Mouse (Mus musculus) G1E (cell line): Measurements from ENCODE around the gene Atp6v1c2. TPM values are rescaled to one million over a fixed set of nuclear protein-coding genes. Genes with fewer than 3 reads are reported as not detected.

ENCODE experiments used
- ATAC-seq: 2 replicates; pipeline ENCODE4 v1.8.0; 2016; ENCODE audit warnings: mild to moderate bottlenecking; ENCODE audit not compliant: insufficient number of reproducible peaks, poor library complexity, low FRiP score, severe bottlenecking; ENCODE audit errors: extremely low read depth
- DNase-seq: peaks from one replicate; pipeline ENCODE4 v3.0.0; 2012; ENCODE audit warnings: low spot score
- H3K27me3 ChIP-seq: 2 replicates; pipeline ENCODE4 v1.6.1; 2012; ENCODE audit warnings: mild to moderate bottlenecking, low read length, inconsistent platforms; ENCODE audit not compliant: insufficient read depth
- H3K36me3 ChIP-seq: replicated peaks from 2 replicates; pipeline ENCODE3; 2012; ENCODE audit warnings: mild to moderate bottlenecking, inconsistent platforms
- H3K4me1 ChIP-seq: 2 replicates; pipeline ENCODE4 v1.6.1; 2012; ENCODE audit warnings: low read depth, low read length, inconsistent platforms, mixed read lengths; ENCODE audit not compliant: insufficient read depth
- H3K4me3 ChIP-seq: 2 replicates; pipeline ENCODE4 v1.5.1; 2012; ENCODE audit warnings: low read depth, mild to moderate bottlenecking, inconsistent platforms, low read length, moderate library complexity, mixed read lengths
- H3K9me3 ChIP-seq: replicated peaks from 2 replicates; pipeline ENCODE4 v1.6.1; 2012; ENCODE audit warnings: inconsistent platforms
- CTCF ChIP-seq: IDR thresholded peaks from 2 replicates; pipeline ENCODE4 v1.5.1; 2012; ENCODE audit warnings: low read depth, low read length, inconsistent platforms, mixed read lengths
- GATA1 ChIP-seq: IDR thresholded peaks from 2 replicates; pipeline ENCODE4 v1.6.1; 2012; ENCODE audit warnings: borderline replicate concordance, low read length, inconsistent platforms, mixed read lengths
- GATA2 ChIP-seq: IDR thresholded peaks from 2 replicates; pipeline ENCODE4 v1.6.1; 2012; ENCODE audit warnings: low read depth, low read length, inconsistent platforms, borderline replicate concordance
- POLR2AphosphoS5 ChIP-seq: IDR thresholded peaks from 2 replicates; pipeline ENCODE4 v1.6.1; 2012; ENCODE audit warnings: low read depth, low read length, inconsistent platforms; ENCODE audit not compliant: insufficient replicate concordance
- TAL1 ChIP-seq: conservative IDR thresholded peaks from 2 replicates; pipeline ENCODE4 v1.6.1; 2012; ENCODE audit warnings: low read depth, low read length, inconsistent platforms, mixed read lengths
- polyA plus RNA-seq: library from polyadenylated mRNA; stranded (reverse); fragments of >175 nt; gene quantifications from 2 replicates; pipeline ENCODE4 v1.2.3, GENCODE M21; 2012
- total RNA-seq, 2 experiments: library from RNA; stranded (forward) in 1 of 2; stranded (reverse) in 1 of 2; fragments of 200-1000 nt in 1 of 2; fragments of >200 nt in 1 of 2; fragmentation: Nextera tagmentation in 1 of 2; gene quantifications; 2 replicates each; pipeline ENCODE4 v1.2.3; 2014 to 2017

Gene Atp6v1c2
- total and polyA plus RNA-seq, 3 experiments = 0.22 TPM; not detected in 2

GRCm38 (mm10) chr12:17369551-17370325 lies 40.6 kb upstream of the Atp6v1c2 start:
- Histone ChIP-seq H3K36me3 (peaks cover 89% of the 10 kb centered on the region), H3K27me3 (no peaks in the 10 kb centered on the region), H3K9me3 (no peaks in the 10 kb centered on the region), H3K4me3 (no peak overlapping the region), H3K4me1 (peaks cover 8% of the 10 kb centered on the region)
- no peak for TF ChIP-seq TAL1
- no peak for TF ChIP-seq GATA1
- no peak for TF ChIP-seq POLR2AphosphoS5
- no peak for DNase-seq
- ATAC-seq = no peak

GRCm38 (mm10) chr12:17369111-17369510 lies 40.0 kb upstream of the Atp6v1c2 start:
- DNase-seq (no peak), ATAC-seq (no peak)
- peaks cover 3% of the 10 kb centered on the region for H3K4me1 ChIP-seq
- no peaks in the 10 kb centered on the region for H3K9me3 ChIP-seq
- TF ChIP-seq GATA1 = no peak
- no peak overlapping the region for H3K4me3 ChIP-seq
- H3K27me3 ChIP-seq = no peaks in the 10 kb centered on the region
- peaks cover 89% of the 10 kb centered on the region for H3K36me3 ChIP-seq

GRCm38 (mm10) chr12:17366981-17367380 lies 37.8 kb upstream of the Atp6v1c2 start:
- peaks cover 89% of the 10 kb centered on the region for H3K36me3 ChIP-seq
- TF ChIP-seq CTCF (no peak), POLR2AphosphoS5 (no peak)
- ATAC-seq (peak; percentile 48; the same call in 1 of the 2 replicates), DNase-seq (no peak)
- no peaks in the 10 kb centered on the region for H3K4me1 ChIP-seq
- no peak overlapping the region for H3K4me3 ChIP-seq
- no peaks in the 10 kb centered on the region for H3K9me3 ChIP-seq
- no peaks in the 10 kb centered on the region for H3K27me3 ChIP-seq

- TF ChIP-seq GATA2 (no peak), TAL1 (no peak), GATA1 (no peak), CTCF (no peak), POLR2AphosphoS5 (no peak)
- Histone ChIP-seq H3K36me3 (peaks cover 89% of the 10 kb centered on the region), H3K27me3 (no peaks in the 10 kb centered on the region), H3K9me3 (no peaks in the 10 kb centered on the region), H3K4me3 (no peak overlapping the region), H3K4me1 (no peaks in the 10 kb centered on the region)
- no peak for DNase-seq
- ATAC-seq = no peak
Observed at GRCm38 (mm10) chr12:17362316-17362715, 33.2 kb upstream of the Atp6v1c2 start.

DNA sequence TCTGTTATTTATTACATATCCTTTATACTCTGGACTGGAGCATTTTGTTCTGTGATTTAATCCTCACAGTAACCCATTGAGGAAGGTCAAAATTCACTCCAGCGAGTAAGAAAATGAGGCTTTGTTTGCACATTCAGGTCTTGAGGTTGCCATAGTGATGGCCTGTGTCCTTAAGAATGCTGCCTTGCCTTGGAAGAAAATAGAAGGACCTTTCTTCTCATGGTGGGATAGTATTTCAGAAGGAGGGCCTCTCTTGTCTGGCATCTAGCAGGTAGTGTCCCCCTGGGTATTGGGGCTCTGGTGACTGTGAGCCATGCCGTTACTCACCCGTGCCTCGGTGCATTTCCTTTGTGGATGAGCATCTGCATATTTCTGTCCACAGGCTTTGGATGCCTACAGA lies 31.5 kb upstream of the Atp6v1c2 start:
- Histone ChIP-seq H3K36me3 (peaks cover 92% of the 10 kb centered on the region), H3K4me1 (no peaks in the 10 kb centered on the region)

DNA sequence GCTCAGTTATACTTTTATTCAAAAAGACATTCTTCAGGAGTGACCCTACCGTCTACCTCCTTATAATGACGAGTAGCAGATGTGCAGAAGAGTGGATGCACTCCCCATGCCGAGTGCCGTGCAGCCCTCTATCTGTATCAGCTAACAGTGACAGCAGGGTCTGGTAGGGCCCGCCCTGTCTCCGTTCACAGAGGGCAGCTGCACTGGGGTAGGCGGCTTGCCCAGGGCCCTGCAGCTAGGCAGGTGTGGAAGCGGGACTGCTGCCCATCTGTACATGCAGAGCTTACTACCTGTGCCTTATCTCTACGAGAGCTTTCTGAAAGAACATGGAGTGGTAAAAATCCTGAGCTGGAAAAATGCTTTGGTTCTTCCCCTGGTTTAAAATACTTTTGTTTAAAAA lies 30.9 kb upstream of the Atp6v1c2 start:
- no peak for ATAC-seq
- no peak for TF ChIP-seq CTCF
- TF ChIP-seq POLR2AphosphoS5 = no peak

More for the DNA sequence above, 31.5 kb upstream of the Atp6v1c2 start:
- Histone ChIP-seq H3K4me3 (no peak overlapping the region), H3K27me3 (no peaks in the 10 kb centered on the region), H3K9me3 (no peaks in the 10 kb centered on the region)
- ATAC-seq = no peak
- TF ChIP-seq GATA1 (no peak), POLR2AphosphoS5 (no peak), GATA2 (no peak), CTCF (no peak)
- no peak for DNase-seq

DNA sequence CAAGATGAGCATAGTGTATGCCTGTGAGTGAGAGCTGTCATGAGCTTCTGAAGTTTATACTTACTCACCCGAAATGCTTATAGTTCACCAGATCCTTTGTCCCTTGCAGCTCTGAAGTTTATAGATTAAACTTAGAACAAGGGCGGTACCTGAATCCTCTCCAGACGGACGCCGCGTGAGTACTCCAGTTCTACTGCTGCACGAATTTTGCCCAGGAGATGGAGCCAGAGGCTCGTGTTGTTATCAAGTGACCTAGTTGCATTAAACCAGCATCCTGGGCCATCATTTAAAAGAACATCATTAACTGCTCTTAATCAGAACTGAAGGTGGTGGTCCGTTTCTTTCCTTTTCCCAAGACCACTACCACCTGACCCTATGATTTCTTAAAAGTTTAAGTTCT lies 29.8 kb upstream of the Atp6v1c2 start:
- peaks cover 93% of the 10 kb centered on the region for H3K36me3 ChIP-seq
- no peaks in the 10 kb centered on the region for H3K9me3 ChIP-seq
- no peaks in the 10 kb centered on the region for H3K4me1 ChIP-seq
- DNase-seq = no peak
- no peak overlapping the region for H3K4me3 ChIP-seq
- ATAC-seq = no peak
- H3K27me3 ChIP-seq = no peaks in the 10 kb centered on the region
- TF ChIP-seq CTCF (no peak), GATA2 (no peak), TAL1 (no peak), POLR2AphosphoS5 (no peak), GATA1 (no peak)

More for the DNA sequence above, 30.9 kb upstream of the Atp6v1c2 start:
- no peak for DNase-seq
- peaks cover 92% of the 10 kb centered on the region for H3K36me3 ChIP-seq
- H3K27me3 ChIP-seq = no peaks in the 10 kb centered on the region
- H3K4me3 ChIP-seq = no peak overlapping the region
- no peaks in the 10 kb centered on the region for H3K9me3 ChIP-seq
- H3K4me1 ChIP-seq = no peaks in the 10 kb centered on the region
